Mouse (Mus musculus) gastrocnemius, postnatal 4 days (tissue): ENCODE measurements around the gene Cyp2b13. TPM values are rescaled to one million over a fixed set of nuclear protein-coding genes. Genes with fewer than 3 reads are reported as not detected.
"Not testable (repeated sequence)": the region's sequence is repeated elsewhere in the genome, so short reads cannot be mapped to it uniquely, and the experiment has no call there.

Experiments
- DNase-seq, 2 experiments: peaks; one replicate each; pipeline ENCODE4 v3.0.0; 2021 to 2022; ENCODE audit warnings: low spot score in 2 of 2, mixed read lengths in 2 of 2
- long read RNA-seq, 2 experiments: library from polyadenylated mRNA; stranded (forward); transcript quantifications; one replicate each; pipeline ENCODE4 v2.0.0; 2021
- total RNA-seq, 2 experiments: library from RNA; stranded (reverse); gene quantifications; 2 replicates each; pipeline ENCODE4 v1.2.3; 2021

Cyp2b13 gene
- total RNA-seq = not detected
- long read RNA-seq, experiment 1 = 0 reads
- long read RNA-seq, experiment 2, partial matches to known transcripts = 0 of 1 reads
- long read RNA-seq, experiment 2, other reads (novel, unspliced or antisense) = 1 of 1 reads

DNA sequence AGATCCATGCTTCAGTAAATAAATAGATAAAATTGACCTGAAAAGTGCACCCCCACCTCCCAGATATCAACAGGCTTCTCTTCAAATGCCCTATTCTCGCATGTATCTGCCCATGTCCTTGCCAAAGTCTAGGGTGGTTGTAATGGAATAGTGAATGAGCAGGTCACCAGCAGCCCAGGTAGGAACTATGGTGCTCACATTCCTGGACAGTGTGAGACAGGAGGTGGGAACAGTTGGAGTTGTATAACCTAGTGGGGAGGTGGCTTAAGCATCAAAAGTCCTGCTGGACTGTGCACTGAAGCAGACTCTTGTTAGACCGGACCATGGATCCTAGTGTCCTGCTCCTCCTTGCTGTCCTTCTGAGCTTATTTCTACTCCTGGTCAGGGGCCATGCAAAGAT lies at the start of gene Cyp2b13:
Gene Cyp2b13 (plus strand): TSS at position 301 of the 400 bp plus-strand sequence.
- DNase-seq = not testable (repeated sequence)

- not testable (repeated sequence) for DNase-seq
Measured at GRCm38 (mm10) chr7:26019814-26020332, 41.4 kb upstream of the Cyp2b13 start.

- not testable (repeated sequence) for DNase-seq
Measured at GRCm38 (mm10) chr7:26054885-26055630, 6.2 kb upstream of the Cyp2b13 start.

DNA sequence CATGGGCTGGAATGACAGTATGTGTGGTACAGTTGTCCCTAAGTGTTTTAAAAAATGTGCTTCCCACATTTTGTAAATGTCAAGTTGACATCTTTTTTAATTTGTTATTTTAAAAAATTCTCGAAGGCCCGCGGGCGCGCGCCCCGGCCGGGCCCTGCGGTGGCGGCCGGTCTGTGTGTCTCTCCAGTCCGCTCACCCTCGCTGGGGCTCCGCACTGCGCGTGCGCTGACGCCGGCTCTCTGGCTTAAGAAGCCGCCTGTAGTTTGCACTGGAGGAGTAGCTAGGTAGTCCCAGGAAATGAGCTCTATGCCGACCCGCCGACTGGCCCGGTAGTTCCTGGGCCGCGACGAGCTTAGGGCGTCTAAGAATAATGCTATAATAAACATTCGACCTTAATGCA lies 10.4 kb downstream of the Cyp2b13 start:
- not testable (repeated sequence) for DNase-seq

- no peak for DNase-seq
Measured at GRCm38 (mm10) chr7:26082595-26082994, 21.3 kb downstream of the Cyp2b13 start.

GRCm38 (mm10) chr7:26087391-26087790 lies 26.1 kb downstream of the Cyp2b13 start:
- no peak for DNase-seq

DNA sequence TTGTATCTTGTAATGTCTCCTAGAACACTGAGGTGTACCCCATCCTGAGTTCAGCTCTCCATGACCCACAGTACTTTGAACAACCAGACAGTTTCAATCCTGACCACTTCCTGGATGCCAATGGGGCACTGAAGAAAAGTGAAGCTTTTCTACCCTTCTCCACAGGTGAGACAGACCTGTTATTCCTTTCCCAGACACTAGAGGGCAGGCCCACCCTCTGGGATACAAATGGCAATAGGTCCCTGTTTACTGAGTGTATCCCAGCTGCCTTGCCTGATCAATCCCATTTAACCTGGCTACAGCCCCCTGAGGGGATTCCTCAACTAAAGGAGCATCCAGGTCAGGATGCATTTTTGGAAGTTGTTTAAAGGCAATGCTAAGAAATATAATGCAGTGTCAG lies 27.3 kb downstream of the Cyp2b13 start:
- not testable (repeated sequence) for DNase-seq

- DNase-seq = not testable (repeated sequence)
Measured at GRCm38 (mm10) chr7:26139623-26140022, 78.3 kb downstream of the Cyp2b13 start.

- DNase-seq = not testable (repeated sequence)
Measured at GRCm38 (mm10) chr7:26143657-26144056, 82.4 kb downstream of the Cyp2b13 start.

Other genes starting within 250 kb of the Cyp2b13 start
- gene Cyp2s1, start 244.6 kb upstream of the Cyp2b13 start, total RNA-seq = under 1 TPM; 0.57 to 0.69 TPM
- gene Cyp2b10, start 163.9 kb upstream of the Cyp2b13 start, total RNA-seq = not detected
- under 1 TPM in 1 of 2 experiments, not detected in 1; 0.41 TPM for gene Cyp2b9, start 111.9 kb downstream of the Cyp2b13 start, total RNA-seq
- not detected for gene Vmn1r184, start 198.8 kb downstream of the Cyp2b13 start, total RNA-seq
- gene Cyp2a4, start 245.7 kb downstream of the Cyp2b13 start, total RNA-seq = not detected